Mouse (Mus musculus) lung, postnatal 0 days (tissue): ENCODE measurements at regions not wholly inside any gene's neighbourhood (a gene's known extent, or its start where the extent isn't known, plus 50 kb on each side); places are given as distances from the start of the nearest gene placed in this dataset.

ENCODE experiments used
- ATAC-seq: fragments of 200-750 bp; cut with Nextera tagmentation; 2 replicates; pipeline ENCODE4 v1.8.0; 2017; ENCODE audit warnings: moderate library complexity
- DNase-seq: peaks from one replicate; pipeline ENCODE4 v3.0.0-alpha.2; 2016; ENCODE audit warnings: low spot score
- H3K27ac ChIP-seq: fragments of 300-500 bp; sonication (generic); 2 replicates; pipeline ENCODE4 v1.5.1; 2014; ENCODE audit warnings: antibody characterized with exemption, mild to moderate bottlenecking, low read length, mixed read lengths
- H3K27me3 ChIP-seq: fragments of 300-500 bp; sonication (generic); replicated peaks from 2 replicates; pipeline ENCODE4 v1.6.1; 2014; ENCODE audit warnings: low read length, mixed read lengths; ENCODE audit not compliant: insufficient read depth
- H3K36me3 ChIP-seq: fragments of 300-500 bp; sonication (generic); 2 replicates; pipeline ENCODE4 v1.6.1; 2014; ENCODE audit warnings: low read length, mixed read lengths; ENCODE audit not compliant: insufficient read depth
- H3K4me1 ChIP-seq: fragments of 300-500 bp; sonication (generic); 2 replicates; pipeline ENCODE4 v1.6.1; 2014; ENCODE audit warnings: antibody characterized with exemption, low read depth, low read length, mixed read lengths; ENCODE audit not compliant: insufficient read depth
- H3K4me2 ChIP-seq: fragments of 300-500 bp; sonication (generic); replicated peaks from 2 replicates; pipeline ENCODE4 v1.6.1; 2014; ENCODE audit warnings: low read depth, mild to moderate bottlenecking, low read length, moderate library complexity, mixed read lengths
- H3K4me3 ChIP-seq: fragments of 300-500 bp; sonication (generic); 2 replicates; pipeline ENCODE4 v1.5.1; 2014; ENCODE audit warnings: low read depth, low read length
- H3K9ac ChIP-seq: fragments of 300-500 bp; sonication (generic); replicated peaks from 2 replicates; pipeline ENCODE4 v1.6.1; 2014; ENCODE audit warnings: low read depth, mild to moderate bottlenecking
- H3K9me3 ChIP-seq: fragments of 300-500 bp; sonication (generic); 2 replicates; pipeline ENCODE4 v1.6.1; 2016; ENCODE audit warnings: low read length, mixed read lengths
- CTCF ChIP-seq: IDR thresholded peaks from 2 replicates; pipeline ENCODE4 v1.5.1; 2016; ENCODE audit warnings: antibody characterized with exemption, mild to moderate bottlenecking
- EP300 ChIP-seq: IDR thresholded peaks from 2 replicates; pipeline ENCODE4 v1.6.1; 2016; ENCODE audit warnings: antibody characterized with exemption, mild to moderate bottlenecking, control low read depth
- WGBS: fragments of 180-500 bp; shearing (Covaris S2); extraction: QIAGEN DNeasy Blood & Tissue Kit; methylation state at CpG from one replicate; pipeline ENCODE4 v1.1.7; 2014; 5-methylcytosine and 5-hydroxymethylcytosine counted together

DNA sequence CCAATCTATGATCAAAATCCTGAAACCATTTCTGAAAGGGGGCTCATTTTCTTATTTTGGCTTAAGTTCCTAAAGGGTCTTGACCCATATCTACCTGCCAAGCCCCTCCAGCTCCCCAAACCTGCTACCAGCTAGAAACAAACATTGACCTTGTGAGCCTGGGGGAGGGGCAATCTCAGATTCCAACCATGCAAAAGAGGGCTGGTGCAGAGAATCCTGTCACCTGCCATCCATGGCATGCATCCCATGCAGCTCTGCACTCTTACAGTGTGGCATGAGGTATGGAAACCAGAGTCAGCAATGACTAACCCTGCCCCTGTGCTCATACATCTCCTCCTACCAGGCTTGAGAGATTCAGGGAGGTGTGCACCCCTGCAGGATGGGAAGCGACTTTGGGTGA lies 90.3 kb upstream of the Kdm8 start:
- DNase-seq (no peak), ATAC-seq (no peak)
- H3K4me2 ChIP-seq: no peak overlapping the region
- H3K36me3 ChIP-seq: no peaks in the 10 kb centered on the region
- TF ChIP-seq CTCF: no peak
- no peak for TF ChIP-seq EP300
- no peak overlapping the region for H3K27ac ChIP-seq
- H3K4me1 ChIP-seq: no peaks in the 10 kb centered on the region
- WGBS: 70% methylated on average over 1 of the region's 1 CpGs
- no peaks in the 10 kb centered on the region for H3K27me3 ChIP-seq
- no peak overlapping the region for H3K4me3 ChIP-seq
- H3K9ac ChIP-seq: no peak overlapping the region
- H3K9me3 ChIP-seq: no peaks in the 10 kb centered on the region

DNA sequence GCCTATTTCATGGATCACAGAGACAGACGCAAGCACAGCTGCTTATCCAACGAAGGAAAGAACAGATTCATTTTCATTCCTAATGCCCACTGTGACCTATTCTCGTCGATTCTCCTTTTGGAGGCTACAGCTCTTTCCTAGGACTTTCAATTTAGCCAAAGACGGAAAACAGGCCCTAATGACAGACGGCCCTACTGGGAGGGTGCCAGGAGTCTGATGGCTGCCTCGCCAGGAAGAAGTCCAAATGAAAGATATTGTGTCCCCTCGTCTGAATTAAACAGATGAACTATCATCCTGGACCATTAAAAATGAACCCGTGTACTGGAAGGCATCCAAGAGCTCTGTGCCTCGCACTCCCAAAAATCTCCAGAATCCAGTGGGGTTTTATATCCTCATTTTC lies 89.5 kb upstream of the Kdm8 start:
- no peaks in the 10 kb centered on the region for H3K4me1 ChIP-seq
- H3K4me2 ChIP-seq: no peak overlapping the region
- ATAC-seq (no peak), DNase-seq (no peak)
- no peaks in the 10 kb centered on the region for H3K9me3 ChIP-seq
- no peaks in the 10 kb centered on the region for H3K27me3 ChIP-seq
- H3K27ac ChIP-seq: no peak overlapping the region
- H3K36me3 ChIP-seq: no peaks in the 10 kb centered on the region
- H3K9ac ChIP-seq: no peak overlapping the region
- 54% methylated on average over 10 of the region's 10 CpGs for WGBS
- H3K4me3 ChIP-seq: no peak overlapping the region
- TF ChIP-seq EP300 (no peak), CTCF (no peak)

DNA sequence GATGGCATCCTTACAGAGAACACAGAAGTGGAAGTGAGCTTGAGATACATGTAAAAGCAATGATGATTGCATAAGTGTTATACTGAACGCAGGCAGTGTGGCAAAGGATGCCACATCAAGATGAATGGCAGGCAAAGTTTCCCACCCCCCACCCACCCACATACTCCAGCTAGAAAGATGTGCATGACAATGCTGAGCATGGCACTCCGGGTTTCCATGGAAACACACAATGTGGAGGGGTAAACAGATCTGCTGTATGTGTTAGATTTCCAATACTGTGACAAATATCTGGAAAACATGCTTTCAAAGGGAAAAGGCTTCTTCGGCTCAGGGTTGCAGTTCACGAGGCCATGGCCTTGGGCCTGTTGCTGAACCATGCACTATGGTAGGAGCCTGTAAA lies 86.5 kb upstream of the Kdm8 start:
- no peaks in the 10 kb centered on the region for H3K9me3 ChIP-seq
- no peaks in the 10 kb centered on the region for H3K36me3 ChIP-seq
- no peak overlapping the region for H3K4me3 ChIP-seq
- ATAC-seq (no peak), DNase-seq (no peak)
- WGBS: 80% methylated on average over 4 of the region's 4 CpGs
- no peaks in the 10 kb centered on the region for H3K27me3 ChIP-seq
- no peaks in the 10 kb centered on the region for H3K4me1 ChIP-seq
- H3K27ac ChIP-seq: no peak overlapping the region
- no peak overlapping the region for H3K9ac ChIP-seq
- no peak for TF ChIP-seq EP300
- TF ChIP-seq CTCF: no peak
- no peak overlapping the region for H3K4me2 ChIP-seq

DNA sequence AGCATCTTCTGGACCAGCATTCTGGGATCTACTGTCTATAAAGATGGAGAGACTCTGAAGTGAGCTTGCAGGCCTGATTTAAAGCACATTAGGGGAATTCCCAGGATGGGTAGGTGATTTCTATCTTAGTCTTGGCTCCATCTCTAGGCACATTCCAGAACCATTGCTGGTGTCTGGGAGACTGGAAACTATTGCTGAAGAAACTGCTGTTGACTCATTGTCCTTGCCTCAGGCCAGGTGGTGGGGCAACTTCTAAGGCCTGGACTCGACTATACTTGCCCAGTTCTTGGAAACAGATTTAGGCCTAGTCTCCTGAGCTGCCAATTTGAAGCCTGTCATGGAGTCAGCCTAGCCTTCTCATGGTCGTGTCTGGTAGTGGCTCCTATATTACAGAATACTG lies 61.5 kb upstream of the Kdm8 start:
- Histone ChIP-seq H3K4me2 (no peak overlapping the region), H3K27me3 (no peaks in the 10 kb centered on the region), H3K27ac (no peak overlapping the region), H3K36me3 (no peaks in the 10 kb centered on the region), H3K4me3 (no peak overlapping the region), H3K9ac (no peak overlapping the region), H3K9me3 (no peaks in the 10 kb centered on the region), H3K4me1 (no peaks in the 10 kb centered on the region)
- DNase-seq (no peak), ATAC-seq (no peak)
- TF ChIP-seq EP300: no peak
- no peak for TF ChIP-seq CTCF
- WGBS: 45% methylated on average over 2 of the region's 2 CpGs

DNA sequence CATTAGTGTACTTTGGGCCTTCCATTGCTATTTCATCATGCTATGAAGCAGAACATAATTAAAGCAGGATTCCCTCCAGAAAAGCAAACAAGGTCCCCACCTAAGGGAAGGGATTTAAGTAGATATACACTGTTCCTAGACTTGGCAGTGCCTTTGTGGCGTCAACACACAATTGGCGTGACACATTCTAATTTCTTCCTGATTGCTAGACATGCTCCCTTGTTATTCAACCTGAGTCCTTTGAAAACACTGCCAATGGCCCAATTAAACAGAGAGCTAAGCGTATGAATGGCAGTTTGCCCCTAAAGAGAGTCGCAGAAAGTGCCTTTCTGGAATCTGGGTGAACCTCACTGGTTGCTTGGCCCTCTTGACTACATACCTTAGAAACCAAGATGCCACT lies 60.3 kb upstream of the Kdm8 start:
- Histone ChIP-seq H3K4me1 (no peaks in the 10 kb centered on the region), H3K4me3 (no peak overlapping the region)

DNA sequence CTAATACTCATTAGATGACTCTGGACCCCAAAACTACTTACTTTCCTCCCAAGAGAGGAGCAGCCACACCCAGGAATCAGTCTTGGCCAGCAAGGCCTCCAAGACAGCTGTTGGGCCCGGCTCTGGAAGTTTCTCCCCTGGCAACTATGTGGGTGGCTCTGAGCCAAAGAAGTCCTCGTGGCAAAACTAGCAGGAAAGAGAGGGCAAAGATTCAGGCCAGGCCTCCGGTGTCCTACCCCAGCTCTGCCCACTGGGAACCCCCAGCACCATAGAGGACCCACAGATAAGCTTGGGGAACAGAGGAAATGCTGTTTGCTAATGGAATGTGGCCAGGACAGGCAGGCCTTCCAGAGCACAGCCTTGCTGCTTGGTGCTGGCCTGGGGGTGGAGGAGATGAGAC lies 51.9 kb upstream of the Kdm8 start:
- H3K9ac ChIP-seq: no peak overlapping the region
- no peaks in the 10 kb centered on the region for H3K36me3 ChIP-seq
- no peak overlapping the region for H3K4me2 ChIP-seq
- H3K4me3 ChIP-seq: no peak overlapping the region
- TF ChIP-seq EP300 (no peak), CTCF (no peak)
- ATAC-seq (no peak), DNase-seq (peak; percentile 12)
- no peak overlapping the region for H3K27ac ChIP-seq
- H3K4me1 ChIP-seq: 0 out of 2 replicates have a peak, but pooled peaks cover 4% of the 10 kb centered on the region
- H3K27me3 ChIP-seq: no peaks in the 10 kb centered on the region
- H3K9me3 ChIP-seq: no peaks in the 10 kb centered on the region
- WGBS: 8% methylated on average over 3 of the region's 3 CpGs

More for the DNA sequence above, 60.3 kb upstream of the Kdm8 start:
- H3K36me3 ChIP-seq: no peaks in the 10 kb centered on the region
- H3K9ac ChIP-seq: no peak overlapping the region
- no peak overlapping the region for H3K4me2 ChIP-seq
- DNase-seq (no peak), ATAC-seq (no peak)
- WGBS: 82% methylated on average over 4 of the region's 4 CpGs
- no peak overlapping the region for H3K27ac ChIP-seq
- no peaks in the 10 kb centered on the region for H3K27me3 ChIP-seq
- TF ChIP-seq CTCF: no peak
- TF ChIP-seq EP300: no peak
- H3K9me3 ChIP-seq: no peaks in the 10 kb centered on the region

DNA sequence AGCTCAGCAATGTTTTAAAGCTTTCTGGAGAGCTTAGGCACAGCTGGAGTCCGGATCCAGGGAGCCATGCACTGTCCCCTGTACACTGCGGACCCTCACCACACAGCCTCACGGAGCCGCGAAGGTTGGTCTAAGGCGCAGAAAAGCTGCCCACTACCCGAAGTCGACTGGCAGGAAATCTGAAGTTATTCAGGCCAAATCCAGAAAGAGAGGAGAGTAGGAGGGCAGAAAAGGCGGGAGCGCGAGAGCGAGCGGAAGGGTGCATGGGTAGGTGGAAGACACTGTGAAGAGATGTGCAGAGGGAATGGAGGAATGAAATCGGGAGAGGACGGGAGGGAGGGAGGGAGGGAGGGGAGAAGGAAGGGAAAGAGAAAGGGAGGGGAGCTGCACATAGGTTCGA lies 51.2 kb upstream of the Kdm8 start:
- H3K4me3 ChIP-seq: 0 out of 2 replicates have a peak overlapping the region, but pooled peaks have one; percentile 23
- 0 out of 2 replicates have a peak, but pooled peaks cover 4% of the 10 kb centered on the region for H3K4me1 ChIP-seq
- H3K9ac ChIP-seq: no peak overlapping the region
- no peak for TF ChIP-seq CTCF
- no peak for TF ChIP-seq EP300
- H3K27me3 ChIP-seq: no peaks in the 10 kb centered on the region
- no peak overlapping the region for H3K27ac ChIP-seq
- H3K36me3 ChIP-seq: no peaks in the 10 kb centered on the region
- H3K4me2 ChIP-seq: peak overlapping the region; percentile 58
- DNase-seq (no peak), ATAC-seq (peak; percentile 18)
- H3K9me3 ChIP-seq: no peaks in the 10 kb centered on the region
- 0% methylated on average over 15 of the region's 16 CpGs for WGBS
